Mouse (Mus musculus) limb, embryonic 10.5 days (tissue): ENCODE results near the gene Pip5k1c. TPM values are rescaled to one million over a fixed set of nuclear protein-coding genes. Genes with fewer than 3 reads are reported as not detected.
A peak's percentile ranks its signal among the peaks of the same experiment; 100 is the strongest.

Source experiments
- DNase-seq: peaks from one replicate; pipeline ENCODE4 v3.0.0-alpha.2; 2017; ENCODE audit warnings: low spot score
- H3K27ac ChIP-seq: fragments of 300-500 bp; sonication (generic); 2 replicates; pipeline ENCODE4 v1.5.1; 2016; ENCODE audit warnings: mild to moderate bottlenecking
- H3K27me3 ChIP-seq: fragments of 300-500 bp; sonication (generic); 2 replicates; pipeline ENCODE4 v1.6.1; 2016; ENCODE audit warnings: low read depth, mild to moderate bottlenecking; ENCODE audit not compliant: poor library complexity, severe bottlenecking
- H3K36me3 ChIP-seq: fragments of 300-500 bp; sonication (generic); 2 replicates; pipeline ENCODE4 v1.6.1; 2016; ENCODE audit warnings: mild to moderate bottlenecking, moderate library complexity
- H3K4me1 ChIP-seq: fragments of 300-500 bp; sonication (generic); 2 replicates; pipeline ENCODE4 v1.6.1; 2016
- H3K4me3 ChIP-seq: fragments of 300-500 bp; sonication (generic); 2 replicates; pipeline ENCODE4 v1.5.1; 2016; ENCODE audit warnings: mild to moderate bottlenecking, moderate library complexity
- H3K9me3 ChIP-seq: fragments of 300-500 bp; sonication (generic); replicated peaks from 2 replicates; pipeline ENCODE4 v1.6.1; 2016; ENCODE audit warnings: mild to moderate bottlenecking
- WGBS: fragments of 180-500 bp; shearing (Covaris S2); methylation state at CpG from one replicate; pipeline ENCODE4 v1.1.7; 2016; 5-methylcytosine and 5-hydroxymethylcytosine counted together
- polyA plus RNA-seq: library from polyadenylated mRNA; unstranded; fragments of >200 nt; fragmentation: Nextera tagmentation; extraction: Ambion mirVana; gene quantifications from 2 replicates; pipeline ENCODE4 v1.2.1, GENCODE M21; 2016

Gene Pip5k1c
- polyA plus RNA-seq, 1 experiment from 2014 or later = 71.3 TPM

GRCm38 (mm10) chr10:81323141-81323775 is 30.5 kb downstream of the Pip5k1c start:
- Histone ChIP-seq H3K36me3 (peaks cover 68% of the 10 kb centered on the region), H3K4me1 (peaks cover 52% of the 10 kb centered on the region), H3K27me3 (no peaks in the 10 kb centered on the region), H3K9me3 (no peaks in the 10 kb centered on the region), H3K4me3 (no peak overlapping the region), H3K27ac (no peak overlapping the region)
- 95% methylated on average over 23 of the region's 23 CpGs for WGBS
- no peak for DNase-seq

- no peaks in the 10 kb centered on the region for H3K27me3 ChIP-seq
- DNase-seq = no peak
- H3K36me3 ChIP-seq = peaks cover 64% of the 10 kb centered on the region
- 94% methylated on average over 18 of the region's 18 CpGs for WGBS
- no peak overlapping the region for H3K27ac ChIP-seq
- H3K4me3 ChIP-seq = peak overlapping the region; percentile 8; the same call in 1 of the 2 replicates
- H3K4me1 ChIP-seq = peaks cover 52% of the 10 kb centered on the region
- H3K9me3 ChIP-seq = no peaks in the 10 kb centered on the region
Measured at GRCm38 (mm10) chr10:81323791-81324530, 31.2 kb downstream of the Pip5k1c start.

- no peak overlapping the region for H3K27ac ChIP-seq
- 94% methylated on average over 21 of the region's 21 CpGs for WGBS
- H3K36me3 ChIP-seq = peaks cover 71% of the 10 kb centered on the region
- H3K9me3 ChIP-seq = no peaks in the 10 kb centered on the region
- no peak for DNase-seq
- H3K27me3 ChIP-seq = no peaks in the 10 kb centered on the region
- H3K4me3 ChIP-seq = no peak overlapping the region
- H3K4me1 ChIP-seq = peaks cover 53% of the 10 kb centered on the region
Measured at GRCm38 (mm10) chr10:81325176-81325575, 32.4 kb downstream of the Pip5k1c start.

GRCm38 (mm10) chr10:81325781-81326180 is 33.0 kb downstream of the Pip5k1c start:
- peaks cover 71% of the 10 kb centered on the region for H3K36me3 ChIP-seq
- 0 out of 2 replicates have a peak overlapping the region, but pooled peaks have one; percentile 11 for H3K27ac ChIP-seq
- no peak overlapping the region for H3K4me3 ChIP-seq
- WGBS = 95% methylated on average over 18 of the region's 18 CpGs
- no peaks in the 10 kb centered on the region for H3K9me3 ChIP-seq
- H3K27me3 ChIP-seq = no peaks in the 10 kb centered on the region
- H3K4me1 ChIP-seq = peaks cover 57% of the 10 kb centered on the region
- no peak for DNase-seq

- DNase-seq = no peak
- no peak overlapping the region for H3K4me3 ChIP-seq
- H3K36me3 ChIP-seq = peaks cover 71% of the 10 kb centered on the region
- H3K27me3 ChIP-seq = peaks cover 6% of the 10 kb centered on the region
- peak overlapping the region; percentile 27; the same call in 1 of the 2 replicates for H3K27ac ChIP-seq
- no peaks in the 10 kb centered on the region for H3K9me3 ChIP-seq
- 87% methylated on average over 6 of the region's 6 CpGs for WGBS
- H3K4me1 ChIP-seq = peaks cover 53% of the 10 kb centered on the region
Measured at GRCm38 (mm10) chr10:81326858-81327257, 34.1 kb downstream of the Pip5k1c start.

GRCm38 (mm10) chr10:81327959-81328358 is 35.2 kb downstream of the Pip5k1c start:
- H3K36me3 ChIP-seq = peaks cover 66% of the 10 kb centered on the region
- 6% methylated on average over 2 of the region's 2 CpGs for WGBS
- H3K4me3 ChIP-seq = no peak overlapping the region
- H3K27ac ChIP-seq = peak overlapping the region; percentile 37
- no peaks in the 10 kb centered on the region for H3K9me3 ChIP-seq
- peaks cover 17% of the 10 kb centered on the region for H3K27me3 ChIP-seq
- DNase-seq = no peak
- H3K4me1 ChIP-seq = peaks cover 51% of the 10 kb centered on the region

GRCm38 (mm10) chr10:81328386-81328785 is 35.6 kb downstream of the Pip5k1c start, which contains the start of gene Tbxa2r:
Gene Tbxa2r, plus strand, starts transcription at chr10:81328731.
- Histone ChIP-seq H3K9me3 (no peaks in the 10 kb centered on the region), H3K36me3 (peaks cover 63% of the 10 kb centered on the region), H3K27me3 (peaks cover 21% of the 10 kb centered on the region), H3K4me3 (0 out of 2 replicates have a peak within 1 kb of the TSS, but pooled peaks have one; percentile 11), H3K27ac (peak within 1 kb of the TSS; percentile 64), H3K4me1 (peaks cover 52% of the 10 kb centered on the region)
- DNase-seq = no peak
- 7% methylated on average over 10 of the region's 10 CpGs for whole genome bisulfite sequencing

- Histone ChIP-seq H3K9me3 (no peaks in the 10 kb centered on the region), H3K4me3 (0 out of 2 replicates have a peak overlapping the region, but pooled peaks have one; percentile 11), H3K4me1 (peaks cover 52% of the 10 kb centered on the region), H3K36me3 (peaks cover 53% of the 10 kb centered on the region), H3K27ac (peak overlapping the region; percentile 64), H3K27me3 (peaks cover 23% of the 10 kb centered on the region)
- 69% methylated on average over 10 of the region's 10 CpGs for WGBS
- no peak for DNase-seq
Measured at GRCm38 (mm10) chr10:81329194-81329975, 36.6 kb downstream of the Pip5k1c start.

- H3K27me3 ChIP-seq = peaks cover 23% of the 10 kb centered on the region
- H3K27ac ChIP-seq = peak overlapping the region; percentile 64
- peaks cover 58% of the 10 kb centered on the region for H3K4me1 ChIP-seq
- no peak for DNase-seq
- H3K4me3 ChIP-seq = 0 out of 2 replicates have a peak overlapping the region, but pooled peaks have one; percentile 11
- 70% methylated on average over 4 of the region's 4 CpGs for WGBS
- H3K9me3 ChIP-seq = no peaks in the 10 kb centered on the region
- H3K36me3 ChIP-seq = peaks cover 47% of the 10 kb centered on the region
Measured at GRCm38 (mm10) chr10:81330007-81330406, 37.2 kb downstream of the Pip5k1c start.

- Histone ChIP-seq H3K4me1 (peaks cover 63% of the 10 kb centered on the region), H3K9me3 (no peaks in the 10 kb centered on the region), H3K27me3 (peaks cover 33% of the 10 kb centered on the region), H3K4me3 (peak overlapping the region; percentile 32), H3K36me3 (peaks cover 24% of the 10 kb centered on the region), H3K27ac (peak overlapping the region; percentile 75)
- 15% methylated on average over 29 of the region's 29 CpGs for WGBS
- DNase-seq = no peak
Measured at GRCm38 (mm10) chr10:81332277-81332676, 39.5 kb downstream of the Pip5k1c start.

- Histone ChIP-seq H3K27ac (0 out of 2 replicates have a peak overlapping the region, but pooled peaks have one; percentile 86), H3K36me3 (peaks cover 10% of the 10 kb centered on the region; the same call in 1 of the 2 replicates), H3K27me3 (peaks cover 49% of the 10 kb centered on the region), H3K4me3 (no peak overlapping the region), H3K4me1 (peaks cover 45% of the 10 kb centered on the region), H3K9me3 (no peaks in the 10 kb centered on the region)
- DNase-seq = no peak
- 73% methylated on average over 11 of the region's 11 CpGs for WGBS
Measured at GRCm38 (mm10) chr10:81334324-81334723, 41.6 kb downstream of the Pip5k1c start.
